Mouse (Mus musculus): ENCODE results near the gene Cib2. TPM values are rescaled to one million over a fixed set of nuclear protein-coding genes. Genes with fewer than 3 reads are reported as not detected.

The Cib2 gene
- polyA plus RNA-seq, 2 experiments = 14.3 to 26.5 TPM

- no peaks in the 10 kb centered on the region for H3K36me3 ChIP-seq (ENCODE audit: control insufficient read depth, insufficient read depth, low read length)
- TF ChIP-seq POLR2A (IDR thresholded peaks at IDR 0.05; ENCODE audit: borderline replicate concordance, extremely low read depth, insufficient read depth, insufficient read length) = no peak
- no peak overlapping the region for H3K4me3 ChIP-seq (replicated peaks; ENCODE audit: low read length)
- 72% methylated on average over 2 of the region's 2 CpGs for WGBS
- no peak overlapping the region for H3K9ac ChIP-seq (ENCODE audit: low read depth, low read length, severe bottlenecking)
- ATAC-seq (ENCODE audit: low FRiP score, low read depth) (no peak), DNase-seq (ENCODE audit: low spot score) (no peak)
- no peak overlapping the region for H3K27ac ChIP-seq (replicated peaks; ENCODE audit: low read depth, low read length)
- no peak overlapping the region for H3K4me2 ChIP-seq (replicated peaks; ENCODE audit: low read depth, low read length, severe bottlenecking)
- H3K27me3 ChIP-seq (ENCODE audit: control insufficient read depth, insufficient read depth, low read length) = no peaks in the 10 kb centered on the region
- H3K4me1 ChIP-seq (ENCODE audit: control insufficient read depth, insufficient read depth, low read length) = 0 out of 2 replicates have a peak, but pooled peaks cover 4% of the 10 kb centered on the region
- H3K9me3 ChIP-seq (ENCODE audit: control insufficient read depth, low read length) = no peaks in the 10 kb centered on the region
Measured at GRCm38 (mm10) chr9:54529950-54530349, 30.1 kb downstream of the Cib2 start.

DNA sequence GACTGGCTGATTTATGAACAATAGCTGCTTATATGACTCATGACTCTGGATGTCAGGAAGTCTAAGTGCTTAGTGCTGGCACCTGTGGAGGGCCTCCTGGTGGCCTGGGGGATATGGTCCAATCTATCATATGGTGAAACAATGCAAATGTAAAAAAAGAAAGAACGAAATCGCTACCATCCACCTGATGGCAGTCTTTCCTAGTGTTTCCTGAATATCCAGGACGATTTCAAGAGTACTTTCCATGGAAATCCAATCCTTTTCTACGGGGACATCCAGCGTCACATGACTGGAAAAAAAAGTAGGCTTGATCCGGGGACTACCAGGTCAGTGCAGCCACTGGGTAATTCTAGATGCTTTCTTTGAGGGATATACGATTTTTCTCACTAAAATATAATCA is 32.3 kb downstream of the Cib2 start:
- no peak overlapping the region for H3K4me2 ChIP-seq (replicated peaks; ENCODE audit: low read depth, low read length, severe bottlenecking)
- no peaks in the 10 kb centered on the region for H3K27me3 ChIP-seq (ENCODE audit: control insufficient read depth, insufficient read depth, low read length)
- no peaks in the 10 kb centered on the region for H3K36me3 ChIP-seq (ENCODE audit: control insufficient read depth, insufficient read depth, low read length)
- H3K9me3 ChIP-seq (ENCODE audit: control insufficient read depth, low read length) = no peaks in the 10 kb centered on the region
- TF ChIP-seq POLR2A (IDR thresholded peaks at IDR 0.05; ENCODE audit: borderline replicate concordance, extremely low read depth, insufficient read depth, insufficient read length) = no peak
- WGBS = 73% methylated on average over 7 of the region's 7 CpGs
- no peak for ATAC-seq (ENCODE audit: low FRiP score, low read depth)
- no peak overlapping the region for H3K9ac ChIP-seq (ENCODE audit: low read depth, low read length, severe bottlenecking)
- no peak for DNase-seq (ENCODE audit: low spot score)
- H3K4me3 ChIP-seq (replicated peaks; ENCODE audit: low read length) = no peak overlapping the region
- no peak overlapping the region for H3K27ac ChIP-seq (replicated peaks; ENCODE audit: low read depth, low read length)
- H3K4me1 ChIP-seq (ENCODE audit: control insufficient read depth, insufficient read depth, low read length) = no peaks in the 10 kb centered on the region

DNA sequence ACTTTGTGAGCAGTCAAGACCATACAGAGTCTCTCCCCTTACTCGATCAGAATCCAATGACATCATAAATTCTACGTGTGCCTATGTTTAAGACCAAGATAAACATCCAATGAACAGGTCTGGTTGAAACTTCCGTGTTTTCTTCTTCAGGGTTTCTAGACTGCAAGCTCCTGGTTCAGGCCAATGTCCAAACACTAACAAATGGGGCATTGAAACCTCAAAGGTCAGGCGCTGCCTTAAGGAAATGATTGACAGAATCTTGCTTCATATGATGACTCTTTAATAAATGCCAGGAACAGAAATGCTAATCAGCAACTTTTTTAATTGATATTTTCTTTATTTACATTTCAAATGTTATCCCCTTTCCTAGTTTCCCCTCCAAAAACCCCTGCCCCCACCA is 39.7 kb downstream of the Cib2 start:
- WGBS = 72% methylated on average over 4 of the region's 4 CpGs

DNA sequence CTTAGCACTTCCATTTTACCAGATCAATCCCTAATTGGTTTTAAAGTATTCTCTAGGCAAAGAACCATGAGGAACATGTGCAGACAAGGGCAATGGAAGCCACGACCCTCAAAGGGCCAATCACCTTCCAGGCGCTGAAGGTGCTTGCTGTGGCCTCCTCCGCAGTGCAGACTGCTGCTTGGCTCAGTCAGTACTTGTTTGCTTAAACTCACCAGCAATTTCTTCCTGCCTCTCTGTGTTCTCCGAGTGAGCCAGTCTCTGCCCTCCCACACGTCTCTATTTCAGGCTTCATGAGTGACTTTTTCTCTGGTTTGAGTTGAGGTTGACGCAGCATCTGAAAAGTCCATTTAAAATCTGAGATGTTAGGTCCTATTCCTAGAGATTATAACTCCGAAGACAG is 41.1 kb downstream of the Cib2 start:
- 64% methylated on average over 7 of the region's 7 CpGs for WGBS
- H3K9ac ChIP-seq (ENCODE audit: low read depth, low read length, severe bottlenecking) = no peak overlapping the region
- H3K4me2 ChIP-seq (replicated peaks; ENCODE audit: low read depth, low read length, severe bottlenecking) = no peak overlapping the region
- H3K27me3 ChIP-seq (ENCODE audit: control insufficient read depth, insufficient read depth, low read length) = no peaks in the 10 kb centered on the region
- DNase-seq (ENCODE audit: low spot score) = no peak
- TF ChIP-seq POLR2A (IDR thresholded peaks at IDR 0.05; ENCODE audit: borderline replicate concordance, extremely low read depth, insufficient read depth, insufficient read length) = no peak
- no peak overlapping the region for H3K4me3 ChIP-seq (replicated peaks; ENCODE audit: low read length)
- no peak overlapping the region for H3K27ac ChIP-seq (replicated peaks; ENCODE audit: low read depth, low read length)
- no peak for ATAC-seq (ENCODE audit: low FRiP score, low read depth)
- H3K9me3 ChIP-seq (ENCODE audit: control insufficient read depth, low read length) = no peaks in the 10 kb centered on the region
- no peaks in the 10 kb centered on the region for H3K36me3 ChIP-seq (ENCODE audit: control insufficient read depth, insufficient read depth, low read length)
- H3K4me1 ChIP-seq (ENCODE audit: control insufficient read depth, insufficient read depth, low read length) = no peaks in the 10 kb centered on the region

More for the DNA sequence above, 39.7 kb downstream of the Cib2 start:
- DNase-seq (ENCODE audit: low spot score) (no peak), ATAC-seq (ENCODE audit: low FRiP score, low read depth) (no peak)
- no peaks in the 10 kb centered on the region for H3K27me3 ChIP-seq (ENCODE audit: control insufficient read depth, insufficient read depth, low read length)
- H3K4me1 ChIP-seq (ENCODE audit: control insufficient read depth, insufficient read depth, low read length) = no peaks in the 10 kb centered on the region
- H3K27ac ChIP-seq (replicated peaks; ENCODE audit: low read depth, low read length) = no peak overlapping the region
- H3K36me3 ChIP-seq (ENCODE audit: control insufficient read depth, insufficient read depth, low read length) = no peaks in the 10 kb centered on the region
- no peaks in the 10 kb centered on the region for H3K9me3 ChIP-seq (ENCODE audit: control insufficient read depth, low read length)
- no peak for TF ChIP-seq POLR2A (IDR thresholded peaks at IDR 0.05; ENCODE audit: borderline replicate concordance, extremely low read depth, insufficient read depth, insufficient read length)
- H3K4me2 ChIP-seq (replicated peaks; ENCODE audit: low read depth, low read length, severe bottlenecking) = no peak overlapping the region
- no peak overlapping the region for H3K4me3 ChIP-seq (replicated peaks; ENCODE audit: low read length)
- no peak overlapping the region for H3K9ac ChIP-seq (ENCODE audit: low read depth, low read length, severe bottlenecking)

GRCm38 (mm10) chr9:54515991-54516390 is 44.0 kb downstream of the Cib2 start:
- Histone ChIP-seq H3K36me3 (ENCODE audit: control insufficient read depth, insufficient read depth, low read length) (no peaks in the 10 kb centered on the region), H3K9ac (ENCODE audit: low read depth, low read length, severe bottlenecking) (no peak overlapping the region), H3K4me1 (ENCODE audit: control insufficient read depth, insufficient read depth, low read length) (no peaks in the 10 kb centered on the region), H3K4me2 (replicated peaks; ENCODE audit: low read depth, low read length, severe bottlenecking) (no peak overlapping the region), H3K27me3 (ENCODE audit: control insufficient read depth, insufficient read depth, low read length) (no peaks in the 10 kb centered on the region), H3K27ac (replicated peaks; ENCODE audit: low read depth, low read length) (no peak overlapping the region), H3K9me3 (ENCODE audit: control insufficient read depth, low read length) (no peaks in the 10 kb centered on the region), H3K4me3 (replicated peaks; ENCODE audit: low read length) (no peak overlapping the region)
- no peak for TF ChIP-seq POLR2A (IDR thresholded peaks at IDR 0.05; ENCODE audit: borderline replicate concordance, extremely low read depth, insufficient read depth, insufficient read length)
- DNase-seq (ENCODE audit: low spot score) (no peak), ATAC-seq (ENCODE audit: low FRiP score, low read depth) (no peak)
- 65% methylated on average over 2 of the region's 2 CpGs for WGBS

- Histone ChIP-seq H3K36me3 (ENCODE audit: control insufficient read depth, insufficient read depth, low read length) (no peaks in the 10 kb centered on the region), H3K4me2 (replicated peaks; ENCODE audit: low read depth, low read length, severe bottlenecking) (no peak overlapping the region), H3K4me1 (ENCODE audit: control insufficient read depth, insufficient read depth, low read length) (peaks cover 6% of the 10 kb centered on the region; the same call in 1 of the 2 replicates), H3K9ac (ENCODE audit: low read depth, low read length, severe bottlenecking) (no peak overlapping the region), H3K27ac (replicated peaks; ENCODE audit: low read depth, low read length) (no peak overlapping the region), H3K9me3 (ENCODE audit: control insufficient read depth, low read length) (no peaks in the 10 kb centered on the region), H3K27me3 (ENCODE audit: control insufficient read depth, insufficient read depth, low read length) (peaks cover 5% of the 10 kb centered on the region; the same call in 1 of the 2 replicates), H3K4me3 (replicated peaks; ENCODE audit: low read length) (no peak overlapping the region)
- no peak for TF ChIP-seq POLR2A (IDR thresholded peaks at IDR 0.05; ENCODE audit: borderline replicate concordance, extremely low read depth, insufficient read depth, insufficient read length)
- no peak for ATAC-seq (ENCODE audit: low FRiP score, low read depth)
- 11% methylated on average over 12 of the region's 12 CpGs for WGBS
- no peak for DNase-seq (ENCODE audit: low spot score)
Measured at GRCm38 (mm10) chr9:54502873-54503272, 57.1 kb downstream of the Cib2 start.

Measured in limb, embryonic 14.5 days (tissue).